Mouse (Mus musculus): Measurements from ENCODE around the gene Olfr969. TPM values are rescaled to one million over a fixed set of nuclear protein-coding genes. Genes with fewer than 3 reads are reported as not detected.
"Not testable (repeated sequence)": the region's sequence is repeated elsewhere in the genome, so short reads cannot be mapped to it uniquely, and the experiment has no call there.

The Olfr969 gene
- not detected in 2 replicates for polyA plus RNA-seq (2012; rRNA removed)

DNA sequence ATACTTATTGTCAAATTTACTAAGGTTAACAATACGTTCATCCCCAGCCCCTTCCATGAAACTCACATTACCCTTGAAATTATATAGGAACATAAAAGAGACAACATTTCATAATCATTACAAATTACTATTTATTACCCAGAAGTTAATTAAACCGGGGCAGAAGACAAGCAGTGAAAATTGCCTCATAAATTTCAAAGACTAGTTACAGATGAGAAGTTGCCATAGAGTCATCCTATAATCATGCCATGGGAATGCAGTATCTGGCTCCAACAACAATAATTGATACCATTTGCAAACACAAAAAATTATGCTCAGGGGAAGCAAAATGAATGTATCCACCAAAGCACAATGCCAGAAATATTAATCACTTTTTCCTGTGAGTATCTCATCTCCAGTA is at the start of gene Olfr969:
TSS of gene Olfr969 (plus strand) at position 388 of the 400 bp plus-strand sequence.
- H3K27ac ChIP-seq (ENCODE audit: control insufficient read depth, insufficient read depth, low read length): no peak within 1 kb of the TSS
- no peaks in the 10 kb centered on the region for H3K4me1 ChIP-seq (replicated peaks; ENCODE audit: control insufficient read depth, insufficient read depth, low read length)
- H3K36me3 ChIP-seq (ENCODE audit: control insufficient read depth, insufficient read depth, low read length): no peaks in the 10 kb centered on the region
- TF ChIP-seq CTCF (IDR thresholded peaks at IDR 0.05; ENCODE audit: borderline replicate concordance, control insufficient read depth, extremely low read depth, insufficient read depth, low read length, poor library complexity): no peak
- no peak for TF ChIP-seq POLR2A (IDR thresholded peaks at IDR 0.05; ENCODE audit: control insufficient read depth, extremely low read depth, insufficient read depth, low read length, poor library complexity)
- WGBS: 74% methylated on average over 2 of the region's 2 CpGs
- no peak for DNase-seq
- no peak within 1 kb of the TSS for H3K4me3 ChIP-seq (ENCODE audit: control insufficient read depth, insufficient read depth, low read length)
- H3K27me3 ChIP-seq (ENCODE audit: control insufficient read depth, insufficient read depth, low read length): no peaks in the 10 kb centered on the region

DNA sequence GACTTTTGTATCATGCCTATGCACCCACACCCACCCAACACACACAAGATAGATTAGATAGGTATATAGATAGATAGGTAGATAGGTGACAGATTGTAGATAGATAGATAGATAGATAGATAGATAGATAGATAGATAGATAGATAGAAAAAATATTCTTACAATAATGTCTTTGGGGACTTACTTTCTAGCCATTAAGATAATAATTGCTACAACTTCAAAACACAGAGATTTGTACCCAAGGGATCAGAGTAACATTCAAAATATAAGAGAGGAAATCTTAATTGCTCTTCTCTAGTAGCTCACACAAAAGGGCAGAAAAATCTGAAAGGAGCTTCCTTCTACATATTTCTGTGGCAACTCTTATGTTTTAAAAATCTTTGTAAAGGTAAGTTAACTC is 44.8 kb upstream of the Olfr969 start, which contains the start of gene Olfr967:
TSS of gene Olfr967 (plus strand) at position 301 of the 400 bp plus-strand sequence.
- no peaks in the 10 kb centered on the region for H3K27me3 ChIP-seq (ENCODE audit: control insufficient read depth, insufficient read depth, low read length)
- no peaks in the 10 kb centered on the region for H3K36me3 ChIP-seq (ENCODE audit: control insufficient read depth, insufficient read depth, low read length)
- H3K4me3 ChIP-seq (ENCODE audit: control insufficient read depth, insufficient read depth, low read length): no peak within 1 kb of the TSS
- H3K4me1 ChIP-seq (replicated peaks; ENCODE audit: control insufficient read depth, insufficient read depth, low read length): no peaks in the 10 kb centered on the region
- H3K27ac ChIP-seq (ENCODE audit: control insufficient read depth, insufficient read depth, low read length): no peak within 1 kb of the TSS
- TF ChIP-seq POLR2A (IDR thresholded peaks at IDR 0.05; ENCODE audit: control insufficient read depth, extremely low read depth, insufficient read depth, low read length, poor library complexity) (no peak), CTCF (IDR thresholded peaks at IDR 0.05; ENCODE audit: borderline replicate concordance, control insufficient read depth, extremely low read depth, insufficient read depth, low read length, poor library complexity) (no peak)
- DNase-seq: no peak

DNA sequence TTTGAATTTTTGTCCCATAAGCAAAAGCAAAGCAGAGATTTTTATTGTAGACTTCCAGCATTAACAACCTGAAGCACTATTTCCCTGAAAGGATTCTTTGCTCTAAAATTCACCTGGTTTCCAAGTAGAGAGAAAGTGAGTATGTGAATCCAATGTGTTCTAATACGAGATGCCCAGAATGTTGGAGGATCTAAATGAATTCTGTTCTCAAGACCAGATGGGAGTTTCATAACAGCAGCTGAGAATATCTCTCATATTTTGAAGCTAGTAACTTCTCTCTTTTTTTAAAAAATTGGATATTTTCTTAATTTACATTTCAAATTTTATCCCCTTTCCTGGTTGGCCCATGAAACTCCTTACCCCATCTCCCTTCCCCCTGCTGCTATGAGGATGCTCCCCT is 44.3 kb upstream of the Olfr969 start:
- Histone ChIP-seq H3K27ac (ENCODE audit: control insufficient read depth, insufficient read depth, low read length) (no peak overlapping the region), H3K27me3 (ENCODE audit: control insufficient read depth, insufficient read depth, low read length) (no peaks in the 10 kb centered on the region), H3K4me3 (ENCODE audit: control insufficient read depth, insufficient read depth, low read length) (no peak overlapping the region), H3K4me1 (replicated peaks; ENCODE audit: control insufficient read depth, insufficient read depth, low read length) (no peaks in the 10 kb centered on the region), H3K36me3 (ENCODE audit: control insufficient read depth, insufficient read depth, low read length) (no peaks in the 10 kb centered on the region)
- no peak for DNase-seq
- TF ChIP-seq CTCF (IDR thresholded peaks at IDR 0.05; ENCODE audit: borderline replicate concordance, control insufficient read depth, extremely low read depth, insufficient read depth, low read length, poor library complexity): no peak
- TF ChIP-seq POLR2A (IDR thresholded peaks at IDR 0.05; ENCODE audit: control insufficient read depth, extremely low read depth, insufficient read depth, low read length, poor library complexity): no peak
- 86% methylated on average over 1 of the region's 1 CpGs for WGBS

DNA sequence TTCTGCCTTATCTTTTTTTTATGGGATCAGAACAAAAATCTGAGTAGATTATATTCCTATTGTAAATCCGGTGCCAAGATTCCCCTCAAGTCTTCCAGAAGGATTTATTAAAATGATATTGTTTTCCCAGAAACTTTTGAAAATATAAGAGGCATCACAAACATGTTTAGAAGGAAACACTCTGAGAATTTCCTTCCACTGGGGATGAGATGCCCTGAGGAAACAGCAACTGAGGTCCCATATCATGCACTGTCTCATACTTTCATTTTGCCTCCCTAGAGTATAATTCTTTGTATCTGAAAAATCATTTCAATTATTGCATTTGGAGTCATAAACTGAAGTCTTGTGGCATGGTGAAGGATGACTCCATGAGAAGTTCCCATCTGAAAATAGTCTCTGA is 7.6 kb upstream of the Olfr969 start, which contains the start of gene Olfr968:
TSS of gene Olfr968 (minus strand) at position 101 of the 400 bp plus-strand sequence.
- Histone ChIP-seq H3K27ac (ENCODE audit: control insufficient read depth, insufficient read depth, low read length) (no peak within 1 kb of the TSS), H3K4me3 (ENCODE audit: control insufficient read depth, insufficient read depth, low read length) (no peak within 1 kb of the TSS), H3K36me3 (ENCODE audit: control insufficient read depth, insufficient read depth, low read length) (no peaks in the 10 kb centered on the region), H3K27me3 (ENCODE audit: control insufficient read depth, insufficient read depth, low read length) (no peaks in the 10 kb centered on the region), H3K4me1 (replicated peaks; ENCODE audit: control insufficient read depth, insufficient read depth, low read length) (no peaks in the 10 kb centered on the region)
- no peak for DNase-seq
- 94% methylated on average over 1 of the region's 1 CpGs for WGBS
- no peak for TF ChIP-seq POLR2A (IDR thresholded peaks at IDR 0.05; ENCODE audit: control insufficient read depth, extremely low read depth, insufficient read depth, low read length, poor library complexity)
- no peak for TF ChIP-seq CTCF (IDR thresholded peaks at IDR 0.05; ENCODE audit: borderline replicate concordance, control insufficient read depth, extremely low read depth, insufficient read depth, low read length, poor library complexity)

DNA sequence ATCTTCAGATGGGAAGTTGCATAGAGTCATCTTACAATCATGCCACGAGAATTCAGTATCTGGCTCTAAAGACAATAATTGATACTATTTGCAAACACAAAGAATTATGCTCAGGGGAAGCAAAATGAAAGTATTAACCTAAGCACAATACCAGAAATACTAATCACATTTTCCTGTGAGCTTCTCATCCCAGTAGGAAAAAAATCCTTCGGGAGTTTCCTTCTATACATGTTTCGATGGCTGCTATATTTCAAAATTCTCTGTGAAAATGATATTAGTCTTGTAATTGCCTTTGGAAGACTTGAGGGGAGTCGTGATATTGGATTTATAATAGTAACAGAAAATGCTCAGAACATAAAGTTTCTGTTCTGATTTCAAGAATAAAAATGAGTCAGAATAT is 17.8 kb downstream of the Olfr969 start, which contains the start of gene Olfr970:
TSS of gene Olfr970 (plus strand) at position 301 of the 400 bp plus-strand sequence.
- H3K36me3 ChIP-seq (ENCODE audit: control insufficient read depth, insufficient read depth, low read length): no peaks in the 10 kb centered on the region
- no peak within 1 kb of the TSS for H3K4me3 ChIP-seq (ENCODE audit: control insufficient read depth, insufficient read depth, low read length)
- no peak for DNase-seq
- no peaks in the 10 kb centered on the region for H3K27me3 ChIP-seq (ENCODE audit: control insufficient read depth, insufficient read depth, low read length)
- 86% methylated on average over 4 of the region's 4 CpGs for WGBS
- no peaks in the 10 kb centered on the region for H3K4me1 ChIP-seq (replicated peaks; ENCODE audit: control insufficient read depth, insufficient read depth, low read length)
- TF ChIP-seq CTCF (IDR thresholded peaks at IDR 0.05; ENCODE audit: borderline replicate concordance, control insufficient read depth, extremely low read depth, insufficient read depth, low read length, poor library complexity) (no peak), POLR2A (IDR thresholded peaks at IDR 0.05; ENCODE audit: control insufficient read depth, extremely low read depth, insufficient read depth, low read length, poor library complexity) (no peak)
- no peak within 1 kb of the TSS for H3K27ac ChIP-seq (ENCODE audit: control insufficient read depth, insufficient read depth, low read length)

DNA sequence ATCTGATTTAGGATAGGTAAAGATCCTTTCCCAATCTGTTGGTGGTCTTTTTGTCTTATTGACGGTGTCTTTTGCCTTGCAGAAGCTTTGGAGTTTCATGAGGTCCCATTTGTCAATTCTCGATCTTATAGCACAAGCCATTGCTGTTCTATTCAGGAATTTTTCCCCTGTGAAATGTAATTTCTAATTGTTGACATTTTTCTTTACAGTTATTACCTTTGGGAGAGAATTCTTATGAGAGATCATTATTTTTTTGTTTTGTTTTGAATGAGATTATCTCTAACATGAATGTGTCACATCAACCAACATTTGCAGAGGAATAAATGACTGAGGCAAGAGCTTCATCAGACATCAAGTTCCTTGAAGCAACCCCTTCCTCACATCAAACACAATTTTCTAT is 45.8 kb downstream of the Olfr969 start, which contains the start of gene Olfr971:
TSS of gene Olfr971 (plus strand) at position 301 of the 400 bp plus-strand sequence.
- not testable (repeated sequence) for H3K4me3 ChIP-seq (ENCODE audit: control insufficient read depth, insufficient read depth, low read length); H3K4me1 ChIP-seq (replicated peaks; ENCODE audit: control insufficient read depth, insufficient read depth, low read length); H3K27me3 ChIP-seq (ENCODE audit: control insufficient read depth, insufficient read depth, low read length); DNase-seq; H3K27ac ChIP-seq (ENCODE audit: control insufficient read depth, insufficient read depth, low read length); H3K36me3 ChIP-seq (ENCODE audit: control insufficient read depth, insufficient read depth, low read length)
- 95% methylated on average over 2 of the region's 2 CpGs for WGBS

Other genes starting within 250 kb of the Olfr969 start
- not detected in 2 replicates for gene Olfr958, start 236.9 kb upstream of the Olfr969 start, polyA plus RNA-seq (2012; rRNA removed)
- not detected in 2 replicates for gene Olfr959, start 215.4 kb upstream of the Olfr969 start, polyA plus RNA-seq (2012; rRNA removed)
- 0.63 and 1.1 TPM in 2 replicates for gene AW551984, start 186.5 kb upstream of the Olfr969 start, polyA plus RNA-seq (2012; rRNA removed)
- gene Olfr148, start 180.3 kb upstream of the Olfr969 start, polyA plus RNA-seq (2012; rRNA removed): not detected in 2 replicates
- gene Olfr960, start 169.6 kb upstream of the Olfr969 start, polyA plus RNA-seq (2012; rRNA removed): not detected in 2 replicates
- gene Olfr961, start 145.9 kb upstream of the Olfr969 start, polyA plus RNA-seq (2012; rRNA removed): not detected in 2 replicates
- gene Olfr963, start 123.7 kb upstream of the Olfr969 start, polyA plus RNA-seq (2012; rRNA removed): not detected in 2 replicates
- not detected in 2 replicates for gene Olfr149, start 83.8 kb upstream of the Olfr969 start, polyA plus RNA-seq (2012; rRNA removed)
- not detected in 2 replicates for gene Olfr965, start 79.6 kb upstream of the Olfr969 start, polyA plus RNA-seq (2012; rRNA removed)
- gene Olfr150, start 60.0 kb upstream of the Olfr969 start, polyA plus RNA-seq (2012; rRNA removed): not detected in 2 replicates
- not detected in 2 replicates for gene Olfr967, start 44.7 kb upstream of the Olfr969 start, polyA plus RNA-seq (2012; rRNA removed)
- gene Olfr968, start 7.7 kb upstream of the Olfr969 start, polyA plus RNA-seq (2012; rRNA removed): not detected in 2 replicates
- not detected in 2 replicates for gene Olfr970, start 17.9 kb downstream of the Olfr969 start, polyA plus RNA-seq (2012; rRNA removed)
- gene Olfr971, start 45.9 kb downstream of the Olfr969 start, polyA plus RNA-seq (2012; rRNA removed): not detected in 2 replicates
- gene Olfr972, start 75.5 kb downstream of the Olfr969 start, polyA plus RNA-seq (2012; rRNA removed): not detected in 2 replicates
- gene Olfr229, start 116.4 kb downstream of the Olfr969 start, polyA plus RNA-seq (2012; rRNA removed): not detected in 2 replicates
- not detected in 2 replicates for gene Olfr974, start 146.6 kb downstream of the Olfr969 start, polyA plus RNA-seq (2012; rRNA removed)
- not detected in 2 replicates for gene Olfr975, start 161.1 kb downstream of the Olfr969 start, polyA plus RNA-seq (2012; rRNA removed)
- not detected in 2 replicates for gene Olfr976, start 170.2 kb downstream of the Olfr969 start, polyA plus RNA-seq (2012; rRNA removed)
- gene Olfr978, start 201.2 kb downstream of the Olfr969 start, polyA plus RNA-seq (2012; rRNA removed): not detected in 2 replicates
- gene Olfr979, start 212.5 kb downstream of the Olfr969 start, polyA plus RNA-seq (2012; rRNA removed): not detected in 2 replicates
- gene Olfr980, start 218.6 kb downstream of the Olfr969 start, polyA plus RNA-seq (2012; rRNA removed): not detected in 2 replicates
- not detected in 2 replicates for gene Olfr981, start 230.5 kb downstream of the Olfr969 start, polyA plus RNA-seq (2012; rRNA removed)